Mouse (Mus musculus) C2C12 (cell line): ENCODE measurements around the gene Unc119.

ENCODE experiments used
- CTCF ChIP-seq: IDR thresholded peaks from one replicate; pipeline ENCODE4 v1.5.1; 2011; ENCODE audit not compliant: control insufficient read depth, insufficient read depth, insufficient read length
- MAX ChIP-seq: IDR thresholded peaks from one replicate; pipeline ENCODE4 v1.6.1; 2011; ENCODE audit warnings: mild to moderate bottlenecking, control low read depth
- USF1 ChIP-seq: IDR thresholded peaks from one replicate; pipeline ENCODE4 v1.6.1; 2011; ENCODE audit warnings: low read depth, mild to moderate bottlenecking, control low read depth, moderate library complexity

DNA sequence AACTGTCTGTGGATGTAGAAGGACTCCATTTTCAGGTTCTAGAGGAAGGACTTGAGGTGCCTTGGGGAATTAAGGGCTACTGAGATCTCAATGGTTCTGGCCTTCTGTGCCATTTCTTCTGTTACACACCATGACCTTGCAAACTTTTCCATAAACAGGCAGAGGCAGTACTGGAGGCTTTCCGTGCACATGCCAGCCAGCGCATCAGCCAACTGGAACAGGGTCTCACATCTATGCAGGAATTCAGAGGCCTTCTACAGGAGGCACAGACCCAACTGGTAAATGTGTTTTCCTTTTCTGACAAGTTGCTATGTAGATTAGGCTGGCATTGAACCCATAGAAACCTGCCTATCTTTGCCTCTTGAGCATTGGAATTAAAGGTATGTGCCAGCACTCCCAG is 29.6 kb upstream of the Unc119 start:
- TF ChIP-seq CTCF (no peak), MAX (no peak), USF1 (no peak)
